Mouse (Mus musculus): ENCODE measurements around the gene Naif1. TPM values are rescaled to one million over a fixed set of nuclear protein-coding genes. Genes with fewer than 3 reads are reported as not detected.
A peak's percentile ranks its signal among the peaks of the same experiment; 100 is the strongest.

The Naif1 gene
- total RNA-seq, 2 experiments from 2014 or later = 4.1 to 4.2 TPM

- no peak for DNase-seq (ENCODE audit: extremely low spot score in 1 of 2, low spot score in 1 of 2)
These were observed 24.1 kb upstream of the Naif1 start for GRCm38 (mm10) chr2:32426141-32426540.

GRCm38 (mm10) chr2:32427720-32428119, 22.5 kb upstream of the Naif1 start:
- DNase-seq (ENCODE audit: extremely low spot score in 1 of 2, low spot score in 1 of 2) = no peak

- DNase-seq (ENCODE audit: extremely low spot score in 1 of 2, low spot score in 1 of 2) = no peak
These were observed 22.0 kb upstream of the Naif1 start for GRCm38 (mm10) chr2:32428262-32428722.

GRCm38 (mm10) chr2:32429215-32429891, 20.9 kb upstream of the Naif1 start:
- no peak for DNase-seq (ENCODE audit: extremely low spot score in 1 of 2, low spot score in 1 of 2)

- peak; percentile 61 to 65 for DNase-seq (ENCODE audit: extremely low spot score in 1 of 2, low spot score in 1 of 2)
These were observed 19.3 kb upstream of the Naif1 start for GRCm38 (mm10) chr2:32430701-32431676.

GRCm38 (mm10) chr2:32436686-32437372, 13.4 kb upstream of the Naif1 start:
- no peak for DNase-seq (ENCODE audit: extremely low spot score in 1 of 2, low spot score in 1 of 2)

- no peak for DNase-seq (ENCODE audit: extremely low spot score in 1 of 2, low spot score in 1 of 2)
These were observed 12.6 kb upstream of the Naif1 start for GRCm38 (mm10) chr2:32437612-32438166.

GRCm38 (mm10) chr2:32438733-32439132, 11.5 kb upstream of the Naif1 start:
- DNase-seq (ENCODE audit: extremely low spot score in 1 of 2, low spot score in 1 of 2) = no peak

- DNase-seq (ENCODE audit: extremely low spot score in 1 of 2, low spot score in 1 of 2) = no peak
These were observed 11.1 kb upstream of the Naif1 start for GRCm38 (mm10) chr2:32439177-32439576.

- DNase-seq (ENCODE audit: extremely low spot score in 1 of 2, low spot score in 1 of 2) = no peak
These were observed 10.1 kb upstream of the Naif1 start for GRCm38 (mm10) chr2:32440164-32440563.

GRCm38 (mm10) chr2:32440632-32441031, 9.6 kb upstream of the Naif1 start:
- DNase-seq (ENCODE audit: extremely low spot score in 1 of 2, low spot score in 1 of 2) = no peak

- no peak for DNase-seq (ENCODE audit: extremely low spot score in 1 of 2, low spot score in 1 of 2)
These were observed 8.7 kb upstream of the Naif1 start for GRCm38 (mm10) chr2:32441550-32441949.

GRCm38 (mm10) chr2:32445535-32445934, 4.7 kb upstream of the Naif1 start:
- DNase-seq (ENCODE audit: extremely low spot score in 1 of 2, low spot score in 1 of 2) = no peak

- no peak for DNase-seq (ENCODE audit: extremely low spot score in 1 of 2, low spot score in 1 of 2)
These were observed 2.9 kb upstream of the Naif1 start for GRCm38 (mm10) chr2:32447264-32447936.

- no peak for DNase-seq (ENCODE audit: extremely low spot score in 1 of 2, low spot score in 1 of 2)
These were observed 1.8 kb upstream of the Naif1 start for GRCm38 (mm10) chr2:32448480-32448879.

GRCm38 (mm10) chr2:32450881-32451844, 906 bp downstream of the Naif1 start, which contains the start of gene Slc25a25:
Slc25a25 (minus strand) TSS chr2:32451445.
- DNase-seq (ENCODE audit: extremely low spot score in 1 of 2, low spot score in 1 of 2) = peak; percentile 93 to 95

GRCm38 (mm10) chr2:32451870-32452372, 1.7 kb downstream of the Naif1 start:
- DNase-seq (ENCODE audit: extremely low spot score in 1 of 2, low spot score in 1 of 2) = peak; percentile 94 to 96

- no peak for DNase-seq (ENCODE audit: extremely low spot score in 1 of 2, low spot score in 1 of 2)
These were observed 2.2 kb downstream of the Naif1 start for GRCm38 (mm10) chr2:32452441-32452971.
